Mouse (Mus musculus): Measurements from ENCODE around the gene Ap3d1. TPM values are rescaled to one million over a fixed set of nuclear protein-coding genes. Genes with fewer than 3 reads are reported as not detected.

Ap3d1 gene
- 100 to 1,000 TPM in 1 of 2 experiments, 10 to 100 TPM in 1; 82.9 to 110 TPM for total RNA-seq (2023)

GRCm38 (mm10) chr10:80742180-80742978 is at the start of gene Ap3d1:
Ap3d1 (minus strand) TSS chr10:80742264.

GRCm38 (mm10) chr10:80754594-80755290 is 12.7 kb upstream of the Ap3d1 start, which contains the start of gene Dot1l:
Dot1l (plus strand) TSS chr10:80755206.

GRCm38 (mm10) chr10:80701721-80702535 is 40.1 kb downstream of the Ap3d1 start, which contains the start of the genes Mob3a and Izumo4:
Mob3a (minus strand) TSS chr10:80701977.
Izumo4 (plus strand) TSS chr10:80702184.

GRCm38 (mm10) chr10:80677942-80678436 is 64.1 kb downstream of the Ap3d1 start, which contains the start of gene Mknk2:
Mknk2 (minus strand) TSS chr10:80678112.

Other genes with a start within 250 kb of the Ap3d1 start
- not detected for gene Onecut3, start 247.4 kb downstream of the Ap3d1 start, total RNA-seq (2023)
- gene Atp8b3, start 203.1 kb downstream of the Ap3d1 start, total RNA-seq (2023): not detected
- 10 to 100 TPM; 57.9 to 70.1 TPM for gene Rexo1, start 180.7 kb downstream of the Ap3d1 start, total RNA-seq (2023)
- 1 to 10 TPM; 8.1 to 9.0 TPM for gene Klf16, start 164.9 kb downstream of the Ap3d1 start, total RNA-seq (2023)
- gene Abhd17a, start 151.9 kb downstream of the Ap3d1 start, total RNA-seq (2023): 10 to 100 TPM; 49.2 to 49.7 TPM
- 10 to 100 TPM; 10.7 to 11.9 TPM for gene Scamp4, start 139.4 kb downstream of the Ap3d1 start, total RNA-seq (2023)
- 1 to 10 TPM; 1.4 to 3.0 TPM for gene Adat3, start 139.4 kb downstream of the Ap3d1 start, total RNA-seq (2023)
- 1 to 10 TPM in 1 of 2 experiments, under 1 TPM in 1; 0.69 to 1.1 TPM for gene Gm49322, start 136.2 kb downstream of the Ap3d1 start, total RNA-seq (2023)
- gene Csnk1g2, start 119.4 kb downstream of the Ap3d1 start, total RNA-seq (2023): 100 to 1,000 TPM; 131 TPM
- gene Btbd2, start 85.2 kb downstream of the Ap3d1 start, total RNA-seq (2023): 10 to 100 TPM; 14.8 to 25.5 TPM
- 100 to 1,000 TPM; 173 to 188 TPM for gene Mknk2, start 64.2 kb downstream of the Ap3d1 start, total RNA-seq (2023)
- gene Mob3a, start 40.3 kb downstream of the Ap3d1 start, total RNA-seq (2023): 100 to 1,000 TPM; 137 to 153 TPM
- gene Izumo4, start 40.1 kb downstream of the Ap3d1 start, total RNA-seq (2023): 10 to 100 TPM; 15.2 to 15.8 TPM
- 10 to 100 TPM; 25.7 to 29.4 TPM for gene Dot1l, start 12.9 kb upstream of the Ap3d1 start, total RNA-seq (2023)
- gene Sf3a2, start 55.9 kb upstream of the Ap3d1 start, total RNA-seq (2023): 10 to 100 TPM; 46.8 to 52.8 TPM
- 10 to 100 TPM; 71.4 to 87.6 TPM for gene Plekhj1, start 56.4 kb upstream of the Ap3d1 start, total RNA-seq (2023)
- under 1 TPM; 0.37 to 0.76 TPM for gene Amh, start 63.0 kb upstream of the Ap3d1 start, total RNA-seq (2023)
- not detected for gene Jsrp1, start 71.2 kb upstream of the Ap3d1 start, total RNA-seq (2023)
- gene Oaz1, start 84.4 kb upstream of the Ap3d1 start, total RNA-seq (2023): 100 to 1,000 TPM; 575 to 577 TPM
- gene Lingo3, start 101.8 kb upstream of the Ap3d1 start, total RNA-seq (2023): not detected
- gene Lsm7, start 112.9 kb upstream of the Ap3d1 start, total RNA-seq (2023): 10 to 100 TPM; 16.3 to 17.5 TPM
- 10 to 100 TPM; 23.0 to 25.9 TPM for gene Sppl2b, start 113.0 kb upstream of the Ap3d1 start, total RNA-seq (2023)
- gene Tmprss9, start 129.6 kb upstream of the Ap3d1 start, total RNA-seq (2023): not detected
- 10 to 100 TPM; 43.0 to 50.4 TPM for gene Timm13, start 158.7 kb upstream of the Ap3d1 start, total RNA-seq (2023)
- 10 to 100 TPM; 20.5 to 24.4 TPM for gene Lmnb2, start 176.0 kb upstream of the Ap3d1 start, total RNA-seq (2023)
- gene Gadd45b, start 187.8 kb upstream of the Ap3d1 start, total RNA-seq (2023): 10 to 100 TPM; 24.5 to 33.7 TPM